Comparison of ENCODE assay signal across 15 mouse cellular contexts in the genomic region with DNA sequence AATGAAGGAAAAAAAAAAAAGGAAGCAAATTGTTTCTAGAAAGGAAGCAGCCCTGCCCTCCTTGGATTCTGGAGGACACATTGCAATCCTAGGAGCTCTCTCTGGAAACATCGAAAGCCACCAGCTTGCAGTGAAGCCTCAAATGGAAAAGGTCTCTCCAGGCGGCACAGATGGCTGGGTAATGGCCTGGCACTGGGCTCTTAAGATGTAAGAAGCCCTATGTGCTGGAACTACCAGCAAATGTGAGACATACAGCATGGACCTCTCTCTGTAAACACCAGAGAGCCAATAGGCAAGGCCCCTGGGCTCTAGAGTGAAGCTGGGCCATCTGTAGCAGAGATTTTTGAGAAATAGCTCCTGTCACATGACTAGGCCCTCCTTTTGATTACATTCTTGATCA. TPM values are rescaled to one million over a fixed set of nuclear protein-coding genes. Genes with fewer than 3 reads are reported as not detected.
"Had no signal": no experiment of that assay in that cellular context is flagged by ENCODE, and none has a peak within 500 bp of the region (broad histone marks: within the 10 kb centered on the region; RNA-seq: fewer than 3 reads in every experiment).

No protein-coding gene starts in this region.

- H3K27me3 ChIP-seq: liver, embryonic 15.5 days; megakaryocyte, embryonic 14.5 days; midbrain, embryonic 12.5 days; neural tube, embryonic 15.5 days had no signal

- H3K9me3 ChIP-seq: liver, embryonic 15.5 days; neural tube, embryonic 15.5 days had no signal

- H3K4me1 ChIP-seq: liver, embryonic 15.5 days; midbrain, embryonic 12.5 days; neural tube, embryonic 15.5 days had no signal

- H3K9ac ChIP-seq: liver, embryonic 15.5 days; midbrain, embryonic 12.5 days; neural tube, embryonic 15.5 days had no signal

- H3K4me3 ChIP-seq: layer of hippocampus, adult 2 months; liver, embryonic 15.5 days; megakaryocyte, embryonic 14.5 days; midbrain, embryonic 12.5 days; neural tube, embryonic 15.5 days had no signal

- DNase-seq: kidney, adult 8-10 months; kidney, postnatal 4 days; left cerebral cortex, postnatal 4 days; lung, adult 2 months; right cerebral cortex, adult 18-20 months; thymus, postnatal 4 days had no signal

- H3K4me2 ChIP-seq: liver, embryonic 11.5 days; liver, embryonic 15.5 days; midbrain, embryonic 12.5 days; neural tube, embryonic 15.5 days had no signal

- H3K27ac ChIP-seq: layer of hippocampus, adult 2 months; liver, embryonic 15.5 days; macrophage; midbrain, embryonic 12.5 days; neural tube, embryonic 15.5 days; stomach, postnatal 0 days had no signal

- ATAC-seq: lung, postnatal 0 days had no signal

RNA-seq across cellular contexts. Expression of a gene that starts 24.8 kb away (rescaled TPM):
- polyA plus RNA-seq: macrophage had no signal
